Mouse (Mus musculus) kidney, postnatal 0 days (tissue): ENCODE data around the gene Vmn1r166. TPM values are rescaled to one million over a fixed set of nuclear protein-coding genes. Genes with fewer than 3 reads are reported as not detected.
"Not testable (repeated sequence)": the region's sequence is repeated elsewhere in the genome, so short reads cannot be mapped to it uniquely, and the experiment has no call there.

Experiments used
- ATAC-seq: fragments of 200-750 bp; cut with Nextera tagmentation; replicated peaks from 2 replicates; pipeline ENCODE4 v1.8.0; 2017; ENCODE audit warnings: low read depth, moderate number of reproducible peaks, moderate TSS enrichment, moderate library complexity; ENCODE audit not compliant: low FRiP score
- DNase-seq: peaks from one replicate; pipeline ENCODE4 v3.0.0-alpha.2; 2016; ENCODE audit warnings: low spot score
- H3K27ac ChIP-seq: fragments of 300-500 bp; sonication (generic); 2 replicates; pipeline ENCODE4 v1.5.1; 2014; ENCODE audit warnings: mild to moderate bottlenecking
- H3K27me3 ChIP-seq: fragments of 300-500 bp; sonication (generic); 2 replicates; pipeline ENCODE4 v1.6.1; 2014; ENCODE audit warnings: low read length, mixed read lengths; ENCODE audit not compliant: insufficient read depth
- H3K36me3 ChIP-seq: fragments of 300-500 bp; sonication (generic); 2 replicates; pipeline ENCODE4 v1.6.1; 2014; ENCODE audit warnings: low read length, mixed read lengths; ENCODE audit not compliant: insufficient read depth
- H3K4me1 ChIP-seq: fragments of 300-500 bp; sonication (generic); replicated peaks from 2 replicates; pipeline ENCODE4 v1.6.1; 2014; ENCODE audit warnings: antibody characterized with exemption, low read length, mixed read lengths; ENCODE audit not compliant: insufficient read depth
- H3K4me2 ChIP-seq: fragments of 300-500 bp; sonication (generic); 2 replicates; pipeline ENCODE4 v1.6.1; 2014; ENCODE audit warnings: mild to moderate bottlenecking, low read length, moderate library complexity, mixed read lengths
- H3K4me3 ChIP-seq: fragments of 300-500 bp; sonication (generic); replicated peaks from 2 replicates; pipeline ENCODE4 v1.5.1; 2014; ENCODE audit warnings: low read depth, low read length
- H3K9ac ChIP-seq: fragments of 300-500 bp; sonication (generic); 2 replicates; pipeline ENCODE4 v1.6.1; 2014; ENCODE audit warnings: low read depth, low read length
- H3K9me3 ChIP-seq: fragments of 300-500 bp; sonication (generic); replicated peaks from 2 replicates; pipeline ENCODE4 v1.6.1; 2016; ENCODE audit warnings: low read length, inconsistent platforms, mixed read lengths
- WGBS: fragments of 180-500 bp; shearing (Covaris S2); extraction: QIAGEN DNeasy Blood & Tissue Kit; methylation state at CpG from one replicate; pipeline ENCODE4 v1.1.7; 2014; 5-methylcytosine and 5-hydroxymethylcytosine counted together
- polyA plus RNA-seq: library from polyadenylated mRNA; unstranded; fragments of >200 nt; fragmentation: Nextera tagmentation; extraction: Ambion mirVana; gene quantifications from 2 replicates; pipeline ENCODE4 v1.2.1, GENCODE M21; 2015

The Vmn1r166 gene
- not detected in 2 replicates for polyA plus RNA-seq

DNA sequence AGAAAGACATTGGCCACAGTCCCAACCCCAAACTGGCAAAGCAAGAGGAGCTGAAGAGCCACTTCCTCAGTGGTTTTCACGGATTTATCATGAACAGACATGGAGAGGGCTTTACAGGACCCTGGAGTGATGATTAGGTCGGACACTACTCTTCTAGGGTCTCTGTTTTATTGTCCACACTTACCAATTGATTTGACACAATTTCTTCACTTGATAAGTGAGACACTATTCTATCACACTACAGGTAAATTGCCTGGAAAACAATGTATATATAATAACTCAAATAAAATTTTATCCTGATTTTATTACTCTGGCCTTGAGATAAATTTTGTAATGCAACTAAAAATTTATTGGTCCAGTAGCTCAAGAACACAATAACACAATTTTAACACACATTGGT is at the start of gene Vmn1r166:
Gene Vmn1r166, minus strand, starts transcription at position 101 of the 400 bp plus-strand sequence.
- ATAC-seq, H3K27me3 ChIP-seq, H3K4me3 ChIP-seq, H3K36me3 ChIP-seq, DNase-seq, H3K9me3 ChIP-seq, H3K4me1 ChIP-seq, H3K9ac ChIP-seq, H3K4me2 ChIP-seq, H3K27ac ChIP-seq: not testable (repeated sequence)
- no CpG with 5 or more reads among the region's 2 CpGs for WGBS

DNA sequence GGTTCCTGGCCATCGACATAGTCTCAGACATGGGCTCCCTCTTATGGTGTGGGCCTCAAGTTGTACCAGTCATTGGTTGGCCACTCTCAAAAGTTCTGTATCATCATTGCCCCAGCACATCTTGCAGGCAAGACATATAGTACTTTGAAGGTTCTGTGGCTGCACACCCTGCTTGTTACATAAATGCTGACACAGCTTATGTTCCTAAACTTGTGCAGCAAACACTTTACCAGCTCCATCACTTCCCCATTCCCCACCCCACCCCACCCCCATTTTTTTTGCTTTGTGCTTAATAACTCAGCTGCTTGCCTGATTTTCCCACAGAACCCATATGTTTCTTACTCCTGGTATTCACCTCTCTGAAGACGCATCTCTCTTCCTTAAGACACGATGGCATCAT is 49.4 kb upstream of the Vmn1r166 start, which contains the start of gene Nlrp4e:
Gene Nlrp4e, plus strand, starts transcription at position 301 of the 400 bp plus-strand sequence.
- ATAC-seq, H3K4me3 ChIP-seq, H3K27ac ChIP-seq, H3K9ac ChIP-seq, H3K9me3 ChIP-seq, H3K4me1 ChIP-seq, H3K27me3 ChIP-seq, DNase-seq, H3K4me2 ChIP-seq, H3K36me3 ChIP-seq: not testable (repeated sequence)
- WGBS, result 82% methylated on average over 3 of the region's 3 CpGs

DNA sequence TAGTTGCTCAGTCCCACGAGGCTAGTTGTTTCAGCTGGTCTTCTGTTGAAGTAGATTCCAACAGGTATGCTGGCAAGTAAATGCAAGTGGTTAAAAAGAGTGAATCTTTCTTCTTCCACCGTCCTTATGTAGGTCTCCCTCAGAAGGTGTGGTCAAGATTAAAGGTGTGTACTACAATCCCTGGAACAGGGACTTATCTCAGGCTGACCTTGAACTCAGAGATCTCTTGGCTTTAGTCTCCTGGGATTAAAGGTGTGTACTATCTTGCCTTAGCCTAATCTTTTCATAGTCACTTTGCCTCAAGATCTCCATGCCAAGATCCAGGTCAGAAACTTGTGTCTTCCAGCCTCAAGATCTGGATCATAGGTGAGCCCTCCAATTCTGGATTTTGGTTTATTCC is 27.3 kb upstream of the Vmn1r166 start, which contains the start of gene Gm6902:
Gene Gm6902, minus strand, starts transcription at position 101 of the 400 bp plus-strand sequence.
- H3K4me2 ChIP-seq, DNase-seq, ATAC-seq, H3K4me3 ChIP-seq, H3K9ac ChIP-seq, H3K9me3 ChIP-seq, H3K4me1 ChIP-seq, H3K27me3 ChIP-seq, H3K27ac ChIP-seq, H3K36me3 ChIP-seq: not testable (repeated sequence)
- WGBS, result no CpG with 5 or more reads among the region's 2 CpGs

DNA sequence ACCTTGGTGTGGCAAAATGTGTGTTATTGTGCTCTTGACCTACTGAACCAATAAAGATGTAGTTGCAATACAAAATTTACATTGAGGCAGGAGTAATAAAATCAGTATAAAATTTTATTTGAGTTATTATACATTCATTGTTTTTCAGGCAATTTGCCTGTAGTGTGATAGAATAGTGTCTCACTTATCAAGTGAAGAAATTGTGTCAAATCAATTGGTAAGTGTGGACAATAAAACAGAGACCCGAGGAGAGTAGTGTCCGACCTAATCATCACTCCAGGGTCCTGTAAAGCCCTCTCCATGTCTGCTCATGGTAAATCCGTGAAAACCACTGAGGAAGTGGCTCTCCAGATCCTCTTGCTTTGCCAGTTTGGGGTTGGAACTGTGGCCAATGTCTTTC is 34.5 kb downstream of the Vmn1r166 start, which contains the start of gene Vmn1r165:
Gene Vmn1r165, plus strand, starts transcription at position 301 of the 400 bp plus-strand sequence.
- no CpG with 5 or more reads among the region's 3 CpGs for WGBS

More for the DNA sequence above, 34.5 kb downstream of the Vmn1r166 start, which contains the start of gene Vmn1r165:
- H3K4me2 ChIP-seq, H3K4me3 ChIP-seq, H3K9me3 ChIP-seq, DNase-seq, H3K27ac ChIP-seq, H3K27me3 ChIP-seq, H3K4me1 ChIP-seq, H3K36me3 ChIP-seq, H3K9ac ChIP-seq, ATAC-seq: not testable (repeated sequence)

Other genes starting within 250 kb of the Vmn1r166 start
- not detected in 2 replicates for gene Gm4216, start 231.8 kb downstream of the Vmn1r166 start, polyA plus RNA-seq
- not detected in 2 replicates for gene Vmn1r163, start 196.1 kb downstream of the Vmn1r166 start, polyA plus RNA-seq
- not detected in 2 replicates for gene Gm8720, start 184.2 kb downstream of the Vmn1r166 start, polyA plus RNA-seq
- gene Gm10662, start 107.2 kb downstream of the Vmn1r166 start, polyA plus RNA-seq, result not detected in 2 replicates
- gene Vmn1r165, start 34.4 kb downstream of the Vmn1r166 start, polyA plus RNA-seq, result not detected in 2 replicates
- gene Gm6902, start 27.2 kb upstream of the Vmn1r166 start, polyA plus RNA-seq, result not detected in 2 replicates
- not detected in 2 replicates for gene Nlrp4e, start 49.5 kb upstream of the Vmn1r166 start, polyA plus RNA-seq
- gene Nlrp5, start 134.2 kb upstream of the Vmn1r166 start, polyA plus RNA-seq, result not detected in 2 replicates